Comparison of ENCODE assay signal across 8 mouse cellular contexts in the genomic region with DNA sequence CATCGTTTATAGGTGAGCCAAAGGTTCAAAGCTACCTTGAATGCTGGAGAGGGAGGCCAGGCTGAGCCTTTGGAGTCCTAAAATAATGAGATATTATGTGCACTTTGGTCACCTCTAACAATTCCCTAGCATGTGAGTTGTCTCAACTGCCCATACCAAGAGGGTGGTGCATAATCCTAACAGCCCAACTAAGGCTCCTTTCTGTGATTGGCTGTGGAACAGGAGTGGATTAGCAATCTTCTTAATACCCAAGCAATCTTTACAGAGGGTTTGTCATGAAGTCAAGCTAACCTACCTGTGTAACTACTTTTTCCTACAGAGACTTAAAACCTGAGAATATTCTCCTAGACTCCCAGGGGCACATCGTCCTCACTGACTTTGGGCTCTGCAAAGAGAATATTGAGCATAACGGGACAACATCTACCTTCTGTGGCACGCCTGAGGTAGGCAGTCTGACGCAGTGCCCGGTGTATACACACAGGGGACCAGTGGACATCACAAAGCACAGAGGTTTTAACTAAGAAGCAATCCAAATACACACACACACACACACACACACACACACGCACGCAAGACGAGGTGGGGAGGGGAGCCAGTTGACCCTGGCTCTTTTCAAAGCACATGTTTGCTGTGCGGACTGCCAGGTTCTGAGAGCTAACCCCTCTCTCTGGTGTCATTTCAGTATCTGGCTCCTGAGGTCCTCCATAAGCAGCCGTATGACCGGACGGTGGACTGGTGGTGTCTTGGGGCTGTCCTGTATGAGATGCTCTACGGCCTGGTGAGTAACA.
DNase-seq lines count a peak whose midpoint lies in the region; ATAC-seq and TF ChIP-seq lines count a peak whose summit lies in the region.

No protein-coding gene starts in this region.

- peaks cover 29% of the 10 kb centered on the region for H3K36me3 ChIP-seq in limb, embryonic 12.5 days
- 0 out of 2 replicates have a peak, but pooled peaks cover 3% of the 10 kb centered on the region for H3K36me3 ChIP-seq in limb, embryonic 10.5 days
- peaks cover 13% of the 10 kb centered on the region; the same call in 1 of the 2 replicates for H3K36me3 ChIP-seq in embryonic facial prominence, embryonic 15.5 days
- peaks cover 7% of the 10 kb centered on the region for H3K36me3 ChIP-seq in midbrain, embryonic 16.5 days (ENCODE audit: control insufficient read depth, insufficient read depth, low read length)

- 94% methylated on average over 14 of the region's 14 CpGs for WGBS in limb, embryonic 12.5 days
- WGBS in limb, embryonic 10.5 days = 92% methylated on average over 14 of the region's 14 CpGs
- 89% methylated on average over 14 of the region's 14 CpGs for WGBS in embryonic facial prominence, embryonic 15.5 days
- WGBS in midbrain, embryonic 16.5 days = 92% methylated on average over 14 of the region's 14 CpGs

- intact Hi-C loops in gastrocnemius, adult 2 months (cut with DNase I) = no loop called here

- peak; percentile 54 for DNase-seq in gastrocnemius, adult 2 months
- no peak for DNase-seq in gastrocnemius, adult 18-20 months (ENCODE audit: low spot score)
- no peak for DNase-seq in limb, embryonic 10.5 days (ENCODE audit: low spot score)
- DNase-seq in B cell, adult 2 months = no peak
- no peak for DNase-seq in urinary bladder, postnatal 25 days (ENCODE audit: low spot score)

- H3K27me3 ChIP-seq in limb, embryonic 12.5 days = peaks cover 12% of the 10 kb centered on the region
- peaks cover 12% of the 10 kb centered on the region for H3K27me3 ChIP-seq in limb, embryonic 10.5 days (ENCODE audit: low read depth, poor library complexity, severe bottlenecking)
- H3K27me3 ChIP-seq in embryonic facial prominence, embryonic 15.5 days = no peaks in the 10 kb centered on the region
- no peaks in the 10 kb centered on the region for H3K27me3 ChIP-seq in midbrain, embryonic 16.5 days (ENCODE audit: control insufficient read depth, insufficient read depth, low read depth, low read length)

- H3K27ac ChIP-seq in gastrocnemius, adult 2 months = peak overlapping the region; percentile 99
- H3K27ac ChIP-seq in limb, embryonic 12.5 days = no peak overlapping the region
- no peak overlapping the region for H3K27ac ChIP-seq in limb, embryonic 10.5 days
- no peak overlapping the region for H3K27ac ChIP-seq in embryonic facial prominence, embryonic 15.5 days (replicated peaks)
- no peak overlapping the region for H3K27ac ChIP-seq in midbrain, embryonic 16.5 days (ENCODE audit: low read length)

- peak overlapping the region; percentile 82 for H3K4me2 ChIP-seq in limb, embryonic 12.5 days
- H3K4me2 ChIP-seq in embryonic facial prominence, embryonic 15.5 days (replicated peaks) = peak overlapping the region; percentile 74
- peak overlapping the region; percentile 99; the same call in 1 of the 2 replicates for H3K4me2 ChIP-seq in midbrain, embryonic 16.5 days (ENCODE audit: low read length)

- TF ChIP-seq CTCF in gastrocnemius, adult 2 months (IDR thresholded peaks at IDR 0.05) = no peak

- H3K4me1 ChIP-seq in limb, embryonic 12.5 days (replicated peaks) = peaks cover 26% of the 10 kb centered on the region
- peaks cover 14% of the 10 kb centered on the region for H3K4me1 ChIP-seq in limb, embryonic 10.5 days
- H3K4me1 ChIP-seq in embryonic facial prominence, embryonic 15.5 days = peaks cover 42% of the 10 kb centered on the region
- peaks cover 7% of the 10 kb centered on the region for H3K4me1 ChIP-seq in midbrain, embryonic 16.5 days (ENCODE audit: control insufficient read depth, insufficient read depth, low read length)

- H3K9ac ChIP-seq in limb, embryonic 12.5 days (replicated peaks) = peak overlapping the region; percentile 31; the same call in 1 of the 2 replicates
- H3K9ac ChIP-seq in embryonic facial prominence, embryonic 15.5 days = 0 out of 2 replicates have a peak overlapping the region, but pooled peaks have one; percentile 27
- no peak overlapping the region for H3K9ac ChIP-seq in midbrain, embryonic 16.5 days (ENCODE audit: low read depth, low read length)

- H3K4me3 ChIP-seq in gastrocnemius, adult 2 months = peak overlapping the region; percentile 84
- peak overlapping the region; percentile 32 for H3K4me3 ChIP-seq in limb, embryonic 12.5 days (replicated peaks)
- H3K4me3 ChIP-seq in limb, embryonic 10.5 days = no peak overlapping the region
- H3K4me3 ChIP-seq in embryonic facial prominence, embryonic 15.5 days (replicated peaks) = peak overlapping the region; percentile 54
- no peak overlapping the region for H3K4me3 ChIP-seq in midbrain, embryonic 16.5 days (ENCODE audit: low read depth, low read length)

- ATAC-seq in limb, embryonic 12.5 days (ENCODE audit: insufficient number of reproducible peaks, insufficient read depth, low FRiP score, low TSS enrichment, low read depth) = no peak
- ATAC-seq in embryonic facial prominence, embryonic 15.5 days (ENCODE audit: insufficient number of reproducible peaks, low FRiP score, low TSS enrichment, low read depth) = no peak
- no peak for ATAC-seq in midbrain, embryonic 16.5 days

- no peaks in the 10 kb centered on the region for H3K9me3 ChIP-seq in limb, embryonic 12.5 days
- H3K9me3 ChIP-seq in limb, embryonic 10.5 days (replicated peaks) = no peaks in the 10 kb centered on the region
- no peaks in the 10 kb centered on the region for H3K9me3 ChIP-seq in embryonic facial prominence, embryonic 15.5 days (replicated peaks)
- H3K9me3 ChIP-seq in midbrain, embryonic 16.5 days (replicated peaks; ENCODE audit: control insufficient read depth, low read length, poor library complexity, severe bottlenecking) = no peaks in the 10 kb centered on the region

Comparison
In these comparisons a context has a peak if more than half of its experiments do, and no peak if none do; other contexts are left out.
1. H3K4me3 ChIP-seq: peak in gastrocnemius, adult 2 months (single experiment), limb, embryonic 12.5 days (single experiment) and embryonic facial prominence, embryonic 15.5 days (single experiment); none in limb, embryonic 10.5 days (single experiment) and midbrain, embryonic 16.5 days (single experiment).
2. Peak in every context shown above with its lines, with median percentiles within 50 percentile points of each other: H3K4me2 ChIP-seq.